Mouse (Mus musculus): ENCODE results near the gene Cubn. TPM values are rescaled to one million over a fixed set of nuclear protein-coding genes. Genes with fewer than 3 reads are reported as not detected.

The Cubn gene
- polyA plus RNA-seq, 1 experiment from 2014 or later = 1.3 TPM

- Histone ChIP-seq H3K4me3 (replicated peaks) (no peak overlapping the region), H3K27ac (no peak overlapping the region), H3K36me3 (no peaks in the 10 kb centered on the region), H3K4me1 (peaks cover 2% of the 10 kb centered on the region; the same call in 1 of the 2 replicates), H3K4me2 (no peak overlapping the region), H3K9me3 (no peaks in the 10 kb centered on the region), H3K9ac (no peak overlapping the region), H3K27me3 (replicated peaks) (no peaks in the 10 kb centered on the region)
- 28% methylated on average over 8 of the region's 8 CpGs for WGBS
- no peak for ATAC-seq (ENCODE audit: insufficient read depth, low FRiP score, low read depth)
Observed at GRCm38 (mm10) chr2:13522106-13522505, 30.5 kb upstream of the Cubn start.

GRCm38 (mm10) chr2:13514949-13515348 is 23.3 kb upstream of the Cubn start:
- H3K9ac ChIP-seq = no peak overlapping the region
- no peaks in the 10 kb centered on the region for H3K36me3 ChIP-seq
- no peak overlapping the region for H3K4me2 ChIP-seq
- 57% methylated on average over 4 of the region's 4 CpGs for WGBS
- no peaks in the 10 kb centered on the region for H3K4me1 ChIP-seq
- ATAC-seq (ENCODE audit: insufficient read depth, low FRiP score, low read depth) = no peak
- no peak overlapping the region for H3K4me3 ChIP-seq (replicated peaks)
- no peak overlapping the region for H3K27ac ChIP-seq
- H3K9me3 ChIP-seq = no peaks in the 10 kb centered on the region
- H3K27me3 ChIP-seq (replicated peaks) = no peaks in the 10 kb centered on the region

GRCm38 (mm10) chr2:13502717-13503116 is 11.1 kb upstream of the Cubn start:
- no peaks in the 10 kb centered on the region for H3K4me1 ChIP-seq
- H3K9ac ChIP-seq = no peak overlapping the region
- H3K9me3 ChIP-seq = no peaks in the 10 kb centered on the region
- no peak overlapping the region for H3K27ac ChIP-seq
- no peak overlapping the region for H3K4me3 ChIP-seq (replicated peaks)
- ATAC-seq (ENCODE audit: insufficient read depth, low FRiP score, low read depth) = no peak
- no peak overlapping the region for H3K4me2 ChIP-seq
- no peaks in the 10 kb centered on the region for H3K36me3 ChIP-seq
- no peaks in the 10 kb centered on the region for H3K27me3 ChIP-seq (replicated peaks)
- 91% methylated on average over 2 of the region's 2 CpGs for WGBS

GRCm38 (mm10) chr2:13501553-13501952 is 9.9 kb upstream of the Cubn start:
- no peak for ATAC-seq (ENCODE audit: insufficient read depth, low FRiP score, low read depth)
- 28% methylated on average over 5 of the region's 5 CpGs for WGBS
- no peak overlapping the region for H3K9ac ChIP-seq
- H3K27me3 ChIP-seq (replicated peaks) = no peaks in the 10 kb centered on the region
- no peaks in the 10 kb centered on the region for H3K4me1 ChIP-seq
- no peak overlapping the region for H3K4me2 ChIP-seq
- no peak overlapping the region for H3K4me3 ChIP-seq (replicated peaks)
- H3K36me3 ChIP-seq = no peaks in the 10 kb centered on the region
- H3K27ac ChIP-seq = no peak overlapping the region
- no peaks in the 10 kb centered on the region for H3K9me3 ChIP-seq

GRCm38 (mm10) chr2:13500298-13500999 is 8.8 kb upstream of the Cubn start:
- no peak overlapping the region for H3K4me3 ChIP-seq (replicated peaks)
- no peaks in the 10 kb centered on the region for H3K27me3 ChIP-seq (replicated peaks)
- ATAC-seq (ENCODE audit: insufficient read depth, low FRiP score, low read depth) = no peak
- no peaks in the 10 kb centered on the region for H3K9me3 ChIP-seq
- no peak overlapping the region for H3K9ac ChIP-seq
- H3K27ac ChIP-seq = no peak overlapping the region
- H3K4me2 ChIP-seq = no peak overlapping the region
- WGBS = 58% methylated on average over 5 of the region's 5 CpGs
- no peaks in the 10 kb centered on the region for H3K4me1 ChIP-seq
- no peaks in the 10 kb centered on the region for H3K36me3 ChIP-seq

GRCm38 (mm10) chr2:13499196-13499595 is 7.6 kb upstream of the Cubn start:
- no peak overlapping the region for H3K27ac ChIP-seq
- H3K9ac ChIP-seq = no peak overlapping the region
- H3K9me3 ChIP-seq = no peaks in the 10 kb centered on the region
- no peaks in the 10 kb centered on the region for H3K27me3 ChIP-seq (replicated peaks)
- no peaks in the 10 kb centered on the region for H3K36me3 ChIP-seq
- no peak overlapping the region for H3K4me2 ChIP-seq
- no peaks in the 10 kb centered on the region for H3K4me1 ChIP-seq
- ATAC-seq (ENCODE audit: insufficient read depth, low FRiP score, low read depth) = no peak
- WGBS = 76% methylated on average over 7 of the region's 7 CpGs
- H3K4me3 ChIP-seq (replicated peaks) = no peak overlapping the region

- no peaks in the 10 kb centered on the region for H3K27me3 ChIP-seq (replicated peaks)
- H3K4me2 ChIP-seq = no peak overlapping the region
- WGBS = 61% methylated on average over 2 of the region's 2 CpGs
- no peak overlapping the region for H3K4me3 ChIP-seq (replicated peaks)
- no peaks in the 10 kb centered on the region for H3K36me3 ChIP-seq
- H3K9ac ChIP-seq = no peak overlapping the region
- ATAC-seq (ENCODE audit: insufficient read depth, low FRiP score, low read depth) = no peak
- no peak overlapping the region for H3K27ac ChIP-seq
- no peaks in the 10 kb centered on the region for H3K9me3 ChIP-seq
- no peaks in the 10 kb centered on the region for H3K4me1 ChIP-seq
Observed at GRCm38 (mm10) chr2:13496087-13496486, 4.5 kb upstream of the Cubn start.

- no peak overlapping the region for H3K9ac ChIP-seq
- no peak overlapping the region for H3K4me2 ChIP-seq
- H3K4me1 ChIP-seq = no peaks in the 10 kb centered on the region
- 85% methylated on average over 4 of the region's 4 CpGs for WGBS
- no peaks in the 10 kb centered on the region for H3K36me3 ChIP-seq
- H3K4me3 ChIP-seq (replicated peaks) = no peak overlapping the region
- H3K27me3 ChIP-seq (replicated peaks) = no peaks in the 10 kb centered on the region
- ATAC-seq (ENCODE audit: insufficient read depth, low FRiP score, low read depth) = no peak
- H3K9me3 ChIP-seq = no peaks in the 10 kb centered on the region
- no peak overlapping the region for H3K27ac ChIP-seq
Observed at GRCm38 (mm10) chr2:13492927-13493326, 1.3 kb upstream of the Cubn start.

- no peak overlapping the region for H3K27ac ChIP-seq
- no peaks in the 10 kb centered on the region for H3K27me3 ChIP-seq (replicated peaks)
- no peak overlapping the region for H3K4me3 ChIP-seq (replicated peaks)
- no peaks in the 10 kb centered on the region for H3K4me1 ChIP-seq
- no peaks in the 10 kb centered on the region for H3K9me3 ChIP-seq
- WGBS = 81% methylated on average over 2 of the region's 2 CpGs
- H3K9ac ChIP-seq = no peak overlapping the region
- no peak overlapping the region for H3K4me2 ChIP-seq
- H3K36me3 ChIP-seq = no peaks in the 10 kb centered on the region
- no peak for ATAC-seq (ENCODE audit: insufficient read depth, low FRiP score, low read depth)
Observed at GRCm38 (mm10) chr2:13490480-13490879, 1.1 kb downstream of the Cubn start.

- Histone ChIP-seq H3K9me3 (no peaks in the 10 kb centered on the region), H3K4me1 (no peaks in the 10 kb centered on the region), H3K36me3 (no peaks in the 10 kb centered on the region), H3K4me2 (no peak overlapping the region), H3K27me3 (replicated peaks) (no peaks in the 10 kb centered on the region), H3K4me3 (replicated peaks) (no peak overlapping the region), H3K9ac (no peak overlapping the region), H3K27ac (no peak overlapping the region)
- 65% methylated on average over 8 of the region's 8 CpGs for WGBS
- peak; percentile 43; the same call in 1 of the 2 replicates for ATAC-seq (ENCODE audit: insufficient read depth, low FRiP score, low read depth)
Observed at GRCm38 (mm10) chr2:13486470-13486869, 5.1 kb downstream of the Cubn start.

GRCm38 (mm10) chr2:13484566-13484965 is 7.0 kb downstream of the Cubn start:
- no peaks in the 10 kb centered on the region for H3K4me1 ChIP-seq
- no peak for ATAC-seq (ENCODE audit: insufficient read depth, low FRiP score, low read depth)

GRCm38 (mm10) chr2:13480744-13481143 is 10.9 kb downstream of the Cubn start:
- Histone ChIP-seq H3K4me2 (no peak overlapping the region), H3K36me3 (no peaks in the 10 kb centered on the region), H3K9ac (no peak overlapping the region), H3K27me3 (replicated peaks) (no peaks in the 10 kb centered on the region), H3K9me3 (no peaks in the 10 kb centered on the region), H3K4me1 (no peaks in the 10 kb centered on the region), H3K4me3 (replicated peaks) (no peak overlapping the region), H3K27ac (no peak overlapping the region)
- 74% methylated on average over 2 of the region's 2 CpGs for WGBS
- no peak for ATAC-seq (ENCODE audit: insufficient read depth, low FRiP score, low read depth)

More at GRCm38 (mm10) chr2:13484566-13484965, 7.0 kb downstream of the Cubn start:
- H3K27ac ChIP-seq = no peak overlapping the region
- 76% methylated on average over 3 of the region's 3 CpGs for WGBS
- H3K36me3 ChIP-seq = no peaks in the 10 kb centered on the region
- H3K27me3 ChIP-seq (replicated peaks) = no peaks in the 10 kb centered on the region
- H3K4me3 ChIP-seq (replicated peaks) = no peak overlapping the region
- no peak overlapping the region for H3K9ac ChIP-seq
- H3K4me2 ChIP-seq = no peak overlapping the region
- no peaks in the 10 kb centered on the region for H3K9me3 ChIP-seq

GRCm38 (mm10) chr2:13479165-13479564 is 12.4 kb downstream of the Cubn start:
- Histone ChIP-seq H3K4me1 (no peaks in the 10 kb centered on the region), H3K27me3 (replicated peaks) (no peaks in the 10 kb centered on the region), H3K9me3 (no peaks in the 10 kb centered on the region), H3K4me3 (replicated peaks) (no peak overlapping the region), H3K36me3 (no peaks in the 10 kb centered on the region), H3K4me2 (no peak overlapping the region), H3K27ac (no peak overlapping the region), H3K9ac (no peak overlapping the region)
- no peak for ATAC-seq (ENCODE audit: insufficient read depth, low FRiP score, low read depth)
- WGBS = 69% methylated on average over 7 of the region's 7 CpGs
